Mouse (Mus musculus): ENCODE measurements at regions not wholly inside any gene's neighbourhood (a gene's known extent, or its start where the extent isn't known, plus 50 kb on each side); places are given as distances from the start of the nearest gene placed in this dataset.

DNA sequence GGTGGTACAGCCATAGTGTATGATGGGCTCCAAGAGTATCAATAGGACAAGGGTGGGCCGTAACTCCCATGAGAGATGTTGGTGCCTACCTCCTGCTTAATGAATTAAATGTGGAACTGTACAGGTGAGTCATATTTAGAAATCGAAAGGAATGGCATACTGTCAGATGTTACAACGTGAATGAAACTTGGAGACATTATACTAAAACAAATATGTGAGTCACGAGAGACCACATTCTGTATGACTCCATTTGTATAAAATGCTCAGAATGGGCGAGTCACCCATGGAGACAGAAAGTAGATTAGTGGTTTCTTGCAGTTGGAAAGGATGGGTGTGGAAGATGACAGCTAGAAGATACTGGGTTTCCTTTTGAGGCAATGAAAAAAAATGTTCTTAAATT, 340.4 kb upstream of the Gm21798 start:
- Histone ChIP-seq H3K27ac (ENCODE audit: low read depth, low read length) (no peak overlapping the region), H3K9ac (replicated peaks; ENCODE audit: low read depth, low read length) (no peak overlapping the region), H3K27me3 (ENCODE audit: control insufficient read depth, insufficient read depth, low read length) (no peaks in the 10 kb centered on the region), H3K4me2 (ENCODE audit: low read depth, low read length) (no peak overlapping the region), H3K36me3 (ENCODE audit: control insufficient read depth, insufficient read depth, low read length) (no peaks in the 10 kb centered on the region), H3K4me3 (ENCODE audit: low read depth, low read length) (no peak overlapping the region), H3K4me1 (ENCODE audit: control insufficient read depth, insufficient read depth, low read length) (no peaks in the 10 kb centered on the region), H3K9me3 (ENCODE audit: control insufficient read depth, low read length) (no peaks in the 10 kb centered on the region)
- ATAC-seq (ENCODE audit: low read depth): no peak
- WGBS: 87% methylated on average over 5 of the region's 5 CpGs

DNA sequence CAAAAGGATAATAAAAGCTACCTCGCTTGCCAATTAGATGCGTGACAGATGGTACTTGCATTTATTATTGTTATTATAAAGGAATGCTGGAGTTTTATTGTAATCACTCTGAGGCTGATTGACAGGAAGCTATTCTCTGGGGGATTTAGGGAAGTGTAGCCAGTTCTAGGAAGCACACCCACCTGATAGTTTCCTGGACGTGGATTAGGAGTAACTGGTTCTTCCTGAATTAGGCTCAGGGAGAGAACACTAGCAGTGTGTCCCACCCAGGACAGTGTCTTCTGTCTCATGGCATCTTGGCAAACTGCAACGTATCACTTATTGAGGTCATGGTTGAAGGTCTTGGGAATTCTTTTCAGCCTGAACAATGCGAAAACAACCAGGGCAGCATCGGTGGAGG, 336.9 kb upstream of the Gm21798 start:
- H3K4me2 ChIP-seq (ENCODE audit: low read depth, low read length): no peak overlapping the region
- H3K36me3 ChIP-seq (ENCODE audit: control insufficient read depth, insufficient read depth, low read length): no peaks in the 10 kb centered on the region
- no peaks in the 10 kb centered on the region for H3K27me3 ChIP-seq (ENCODE audit: control insufficient read depth, insufficient read depth, low read length)
- ATAC-seq (ENCODE audit: low read depth): peak; percentile 46; the same call in 1 of the 2 replicates
- no peaks in the 10 kb centered on the region for H3K4me1 ChIP-seq (ENCODE audit: control insufficient read depth, insufficient read depth, low read length)
- no peak overlapping the region for H3K27ac ChIP-seq (ENCODE audit: low read depth, low read length)
- 57% methylated on average over 6 of the region's 6 CpGs for WGBS
- H3K9me3 ChIP-seq (ENCODE audit: control insufficient read depth, low read length): no peaks in the 10 kb centered on the region
- H3K4me3 ChIP-seq (ENCODE audit: low read depth, low read length): no peak overlapping the region
- no peak overlapping the region for H3K9ac ChIP-seq (replicated peaks; ENCODE audit: low read depth, low read length)

GRCm38 (mm10) chr15:64481226-64481625, 336.3 kb upstream of the Gm21798 start:
- no peak overlapping the region for H3K4me3 ChIP-seq (ENCODE audit: low read depth, low read length)
- no peak for ATAC-seq (ENCODE audit: low read depth)
- H3K9ac ChIP-seq (replicated peaks; ENCODE audit: low read depth, low read length): no peak overlapping the region
- H3K36me3 ChIP-seq (ENCODE audit: control insufficient read depth, insufficient read depth, low read length): no peaks in the 10 kb centered on the region
- H3K4me2 ChIP-seq (ENCODE audit: low read depth, low read length): no peak overlapping the region
- H3K9me3 ChIP-seq (ENCODE audit: control insufficient read depth, low read length): no peaks in the 10 kb centered on the region
- no peak overlapping the region for H3K27ac ChIP-seq (ENCODE audit: low read depth, low read length)
- no peaks in the 10 kb centered on the region for H3K4me1 ChIP-seq (ENCODE audit: control insufficient read depth, insufficient read depth, low read length)
- no peaks in the 10 kb centered on the region for H3K27me3 ChIP-seq (ENCODE audit: control insufficient read depth, insufficient read depth, low read length)

DNA sequence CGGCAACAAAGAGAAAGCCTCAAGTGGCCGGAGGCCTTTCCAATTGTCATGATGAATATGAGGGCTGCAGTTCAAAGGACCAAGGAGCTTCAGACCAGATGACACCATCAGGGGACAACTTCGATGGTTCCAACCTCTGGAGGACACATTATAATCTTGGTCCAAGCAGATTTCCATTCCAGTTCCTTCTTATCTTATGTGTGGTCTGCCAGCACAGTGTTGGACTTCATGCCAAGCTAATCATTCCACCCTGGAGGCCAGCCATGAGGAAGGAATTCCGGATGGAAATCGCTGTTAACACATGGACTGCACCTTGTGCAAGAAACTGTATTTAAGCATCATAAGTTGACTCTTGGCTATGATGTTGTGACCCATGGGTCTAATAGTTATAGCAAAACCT, 334.5 kb upstream of the Gm21798 start:
- Histone ChIP-seq H3K9me3 (ENCODE audit: control insufficient read depth, low read length) (no peaks in the 10 kb centered on the region), H3K4me3 (ENCODE audit: low read depth, low read length) (no peak overlapping the region), H3K9ac (replicated peaks; ENCODE audit: low read depth, low read length) (no peak overlapping the region), H3K36me3 (ENCODE audit: control insufficient read depth, insufficient read depth, low read length) (no peaks in the 10 kb centered on the region), H3K4me2 (ENCODE audit: low read depth, low read length) (no peak overlapping the region), H3K4me1 (ENCODE audit: control insufficient read depth, insufficient read depth, low read length) (no peaks in the 10 kb centered on the region), H3K27me3 (ENCODE audit: control insufficient read depth, insufficient read depth, low read length) (no peaks in the 10 kb centered on the region), H3K27ac (ENCODE audit: low read depth, low read length) (no peak overlapping the region)
- no peak for ATAC-seq (ENCODE audit: low read depth)
- 92% methylated on average over 5 of the region's 5 CpGs for WGBS

GRCm38 (mm10) chr15:64487801-64488200, 329.7 kb upstream of the Gm21798 start:
- WGBS: 41% methylated on average over 2 of the region's 3 CpGs
- Histone ChIP-seq H3K36me3 (ENCODE audit: control insufficient read depth, insufficient read depth, low read length) (no peaks in the 10 kb centered on the region), H3K4me2 (ENCODE audit: low read depth, low read length) (no peak overlapping the region), H3K9me3 (ENCODE audit: control insufficient read depth, low read length) (no peaks in the 10 kb centered on the region), H3K4me3 (ENCODE audit: low read depth, low read length) (no peak overlapping the region), H3K4me1 (ENCODE audit: control insufficient read depth, insufficient read depth, low read length) (no peaks in the 10 kb centered on the region), H3K27ac (ENCODE audit: low read depth, low read length) (no peak overlapping the region), H3K27me3 (ENCODE audit: control insufficient read depth, insufficient read depth, low read length) (no peaks in the 10 kb centered on the region), H3K9ac (replicated peaks; ENCODE audit: low read depth, low read length) (no peak overlapping the region)
- ATAC-seq (ENCODE audit: low read depth): no peak

- Histone ChIP-seq H3K27me3 (ENCODE audit: control insufficient read depth, insufficient read depth, low read length) (no peaks in the 10 kb centered on the region), H3K4me2 (ENCODE audit: low read depth, low read length) (no peak overlapping the region), H3K27ac (ENCODE audit: low read depth, low read length) (no peak overlapping the region), H3K36me3 (ENCODE audit: control insufficient read depth, insufficient read depth, low read length) (no peaks in the 10 kb centered on the region), H3K9me3 (ENCODE audit: control insufficient read depth, low read length) (no peaks in the 10 kb centered on the region), H3K9ac (replicated peaks; ENCODE audit: low read depth, low read length) (no peak overlapping the region), H3K4me3 (ENCODE audit: low read depth, low read length) (no peak overlapping the region), H3K4me1 (ENCODE audit: control insufficient read depth, insufficient read depth, low read length) (no peaks in the 10 kb centered on the region)
- ATAC-seq (ENCODE audit: low read depth): no peak
Measured at GRCm38 (mm10) chr15:64500783-64501182, 316.7 kb upstream of the Gm21798 start.

DNA sequence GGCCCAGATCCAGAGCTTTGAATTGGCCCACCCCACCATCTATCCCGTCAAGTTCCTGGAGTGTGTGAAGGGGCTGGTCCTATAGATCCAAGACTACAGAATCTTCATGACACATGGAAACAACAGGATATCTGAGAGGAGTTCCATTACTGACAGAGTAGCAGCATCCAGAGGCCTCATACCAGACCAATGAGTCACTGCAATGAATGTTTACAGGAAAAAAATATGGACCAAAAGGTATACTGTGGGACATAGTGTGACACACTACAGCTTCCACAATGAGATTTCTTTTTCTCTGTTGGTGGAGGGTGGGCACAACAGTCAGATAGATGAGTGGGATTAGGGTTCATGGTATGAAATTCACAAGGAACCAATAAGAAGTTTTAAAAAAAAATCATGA, 316.0 kb upstream of the Gm21798 start:
- no peak overlapping the region for H3K9ac ChIP-seq (replicated peaks; ENCODE audit: low read depth, low read length)
- no peaks in the 10 kb centered on the region for H3K4me1 ChIP-seq (ENCODE audit: control insufficient read depth, insufficient read depth, low read length)
- no peak overlapping the region for H3K4me3 ChIP-seq (ENCODE audit: low read depth, low read length)
- H3K9me3 ChIP-seq (ENCODE audit: control insufficient read depth, low read length): no peaks in the 10 kb centered on the region
- no peak for ATAC-seq (ENCODE audit: low read depth)
- 88% methylated on average over 1 of the region's 1 CpGs for WGBS
- no peaks in the 10 kb centered on the region for H3K27me3 ChIP-seq (ENCODE audit: control insufficient read depth, insufficient read depth, low read length)
- H3K4me2 ChIP-seq (ENCODE audit: low read depth, low read length): no peak overlapping the region
- H3K36me3 ChIP-seq (ENCODE audit: control insufficient read depth, insufficient read depth, low read length): no peaks in the 10 kb centered on the region
- H3K27ac ChIP-seq (ENCODE audit: low read depth, low read length): no peak overlapping the region

GRCm38 (mm10) chr15:64504751-64505150, 312.7 kb upstream of the Gm21798 start:
- 89% methylated on average over 4 of the region's 4 CpGs for WGBS
- Histone ChIP-seq H3K9me3 (ENCODE audit: control insufficient read depth, low read length) (no peaks in the 10 kb centered on the region), H3K4me3 (ENCODE audit: low read depth, low read length) (no peak overlapping the region), H3K9ac (replicated peaks; ENCODE audit: low read depth, low read length) (no peak overlapping the region), H3K36me3 (ENCODE audit: control insufficient read depth, insufficient read depth, low read length) (no peaks in the 10 kb centered on the region), H3K4me2 (ENCODE audit: low read depth, low read length) (no peak overlapping the region), H3K27ac (ENCODE audit: low read depth, low read length) (no peak overlapping the region), H3K27me3 (ENCODE audit: control insufficient read depth, insufficient read depth, low read length) (no peaks in the 10 kb centered on the region), H3K4me1 (ENCODE audit: control insufficient read depth, insufficient read depth, low read length) (no peaks in the 10 kb centered on the region)
- ATAC-seq (ENCODE audit: low read depth): no peak

- H3K27ac ChIP-seq (ENCODE audit: low read depth, low read length): no peak overlapping the region
- H3K36me3 ChIP-seq (ENCODE audit: control insufficient read depth, insufficient read depth, low read length): no peaks in the 10 kb centered on the region
- H3K4me1 ChIP-seq (ENCODE audit: control insufficient read depth, insufficient read depth, low read length): no peaks in the 10 kb centered on the region
- no peaks in the 10 kb centered on the region for H3K27me3 ChIP-seq (ENCODE audit: control insufficient read depth, insufficient read depth, low read length)
- WGBS: 86% methylated on average over 2 of the region's 2 CpGs
- no peak overlapping the region for H3K9ac ChIP-seq (replicated peaks; ENCODE audit: low read depth, low read length)
- ATAC-seq (ENCODE audit: low read depth): no peak
- no peaks in the 10 kb centered on the region for H3K9me3 ChIP-seq (ENCODE audit: control insufficient read depth, low read length)
- no peak overlapping the region for H3K4me3 ChIP-seq (ENCODE audit: low read depth, low read length)
- H3K4me2 ChIP-seq (ENCODE audit: low read depth, low read length): no peak overlapping the region
Measured at GRCm38 (mm10) chr15:64510649-64511048, 306.8 kb upstream of the Gm21798 start.

DNA sequence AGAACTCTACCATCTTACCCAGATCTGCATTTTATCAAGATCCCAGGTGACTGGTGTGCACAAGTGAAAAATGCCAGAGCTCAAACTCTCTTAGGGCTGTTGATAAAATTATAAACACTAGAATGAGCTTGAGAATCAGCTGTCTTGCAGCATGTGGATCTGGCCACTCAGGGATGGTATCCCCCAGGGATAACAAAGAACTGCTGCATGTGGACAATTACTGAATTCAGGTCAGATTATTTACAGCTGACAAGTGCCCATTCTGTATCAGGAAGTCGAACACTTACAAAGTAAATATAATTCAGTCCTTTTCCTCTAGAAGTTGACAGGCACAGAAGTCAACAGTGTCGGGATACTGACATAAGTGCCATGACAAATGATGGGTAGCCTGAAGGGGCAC, 306.3 kb upstream of the Gm21798 start:
- H3K4me1 ChIP-seq (ENCODE audit: control insufficient read depth, insufficient read depth, low read length): no peaks in the 10 kb centered on the region
- no peaks in the 10 kb centered on the region for H3K27me3 ChIP-seq (ENCODE audit: control insufficient read depth, insufficient read depth, low read length)
- H3K27ac ChIP-seq (ENCODE audit: low read depth, low read length): no peak overlapping the region
- ATAC-seq (ENCODE audit: low read depth): no peak
- no peaks in the 10 kb centered on the region for H3K36me3 ChIP-seq (ENCODE audit: control insufficient read depth, insufficient read depth, low read length)
- H3K9me3 ChIP-seq (ENCODE audit: control insufficient read depth, low read length): no peaks in the 10 kb centered on the region
- H3K4me3 ChIP-seq (ENCODE audit: low read depth, low read length): no peak overlapping the region
- 13% methylated on average over 2 of the region's 2 CpGs for WGBS
- no peak overlapping the region for H3K4me2 ChIP-seq (ENCODE audit: low read depth, low read length)
- no peak overlapping the region for H3K9ac ChIP-seq (replicated peaks; ENCODE audit: low read depth, low read length)

Measured in neural tube, embryonic 14.5 days (tissue).